ENCODE assay signal across 17 mouse cellular contexts in the genomic region with DNA sequence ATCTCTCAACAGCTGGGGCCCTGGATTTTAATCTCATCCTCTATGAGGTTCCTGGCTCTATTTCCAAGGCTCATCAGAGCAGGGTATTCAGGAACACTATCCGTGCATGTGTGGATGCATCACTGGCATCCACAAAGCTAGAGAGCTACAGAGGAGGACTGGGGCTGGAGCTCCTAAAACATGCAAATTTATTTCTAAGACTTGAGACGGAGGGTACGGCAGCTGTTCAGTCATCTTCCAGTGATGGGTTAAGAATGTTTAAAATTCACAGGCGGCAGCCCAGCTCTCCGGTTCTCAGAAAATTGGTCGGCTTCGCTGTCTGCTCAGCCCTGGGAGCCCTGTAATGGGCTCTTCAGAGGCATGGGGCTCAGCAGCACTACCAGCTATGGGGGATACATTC.
DNase-seq lines count a peak whose midpoint lies in the region; ATAC-seq and TF ChIP-seq lines count a peak whose summit lies in the region.
"Had no signal": no experiment of that assay in that cellular context is flagged by ENCODE, and none has a peak within 500 bp of the region (broad histone marks: within the 10 kb centered on the region; RNA-seq: fewer than 3 reads in every experiment).

No protein-coding gene starts in this region.

- no peak overlapping the region for H3K4me3 ChIP-seq in forebrain, embryonic 12.5 days (replicated peaks)
- H3K4me3 ChIP-seq in forebrain, embryonic 10.5 days, result no peak overlapping the region
- no peak overlapping the region for H3K4me3 ChIP-seq in midbrain, embryonic 11.5 days (ENCODE audit: low read depth, low read length)
- H3K4me3 ChIP-seq in midbrain, embryonic 10.5 days, result no peak overlapping the region
- H3K4me3 ChIP-seq in hindbrain, embryonic 15.5 days, result no peak overlapping the region
- H3K4me3 ChIP-seq in neural tube, embryonic 15.5 days (replicated peaks), result no peak overlapping the region
- H3K4me3 ChIP-seq in liver, postnatal 0 days (ENCODE audit: low read depth, low read length), result no peak overlapping the region
- H3K4me3 ChIP-seq: embryonic facial prominence, embryonic 12.5 days; limb, embryonic 15.5 days; myocyte had no signal

- no peaks in the 10 kb centered on the region for H3K27me3 ChIP-seq in forebrain, embryonic 12.5 days
- H3K27me3 ChIP-seq in forebrain, embryonic 10.5 days (ENCODE audit: poor library complexity, severe bottlenecking), result no peaks in the 10 kb centered on the region
- H3K27me3 ChIP-seq in midbrain, embryonic 11.5 days (ENCODE audit: control insufficient read depth, insufficient read depth, low read length), result no peaks in the 10 kb centered on the region
- no peaks in the 10 kb centered on the region for H3K27me3 ChIP-seq in midbrain, embryonic 10.5 days (ENCODE audit: low read depth, poor library complexity, severe bottlenecking)
- H3K27me3 ChIP-seq in hindbrain, embryonic 15.5 days, result no peaks in the 10 kb centered on the region
- no peaks in the 10 kb centered on the region for H3K27me3 ChIP-seq in neural tube, embryonic 15.5 days (replicated peaks)
- no peaks in the 10 kb centered on the region for H3K27me3 ChIP-seq in liver, postnatal 0 days (ENCODE audit: insufficient read depth, low read length)
- H3K27me3 ChIP-seq: embryonic facial prominence, embryonic 12.5 days; limb, embryonic 15.5 days had no signal

- 73% methylated on average over 7 of the region's 7 CpGs for WGBS in forebrain, embryonic 12.5 days
- 94% methylated on average over 7 of the region's 7 CpGs for WGBS in forebrain, embryonic 10.5 days
- WGBS in midbrain, embryonic 11.5 days, result 71% methylated on average over 7 of the region's 7 CpGs
- WGBS in midbrain, embryonic 10.5 days, result 84% methylated on average over 7 of the region's 7 CpGs
- 40% methylated on average over 7 of the region's 7 CpGs for WGBS in hindbrain, embryonic 15.5 days
- 33% methylated on average over 7 of the region's 7 CpGs for WGBS in neural tube, embryonic 15.5 days
- WGBS in liver, postnatal 0 days (ENCODE audit: insufficient replicate concordance), result 90% methylated on average over 7 of the region's 7 CpGs

- peak overlapping the region; percentile 38 for H3K27ac ChIP-seq in forebrain, embryonic 12.5 days
- H3K27ac ChIP-seq in forebrain, embryonic 10.5 days, result no peak overlapping the region
- 0 out of 2 replicates have a peak overlapping the region, but pooled peaks have one; percentile 11 for H3K27ac ChIP-seq in midbrain, embryonic 11.5 days (ENCODE audit: low read depth, low read length)
- H3K27ac ChIP-seq in midbrain, embryonic 10.5 days (replicated peaks), result no peak overlapping the region
- H3K27ac ChIP-seq in hindbrain, embryonic 15.5 days (replicated peaks), result peak overlapping the region; percentile 57
- H3K27ac ChIP-seq in neural tube, embryonic 15.5 days (replicated peaks), result peak overlapping the region; percentile 48
- no peak overlapping the region for H3K27ac ChIP-seq in liver, postnatal 0 days (ENCODE audit: low read depth)
- H3K27ac ChIP-seq: embryonic facial prominence, embryonic 12.5 days; limb, embryonic 15.5 days had no signal

- no peaks in the 10 kb centered on the region for H3K36me3 ChIP-seq in forebrain, embryonic 12.5 days (replicated peaks)
- H3K36me3 ChIP-seq in forebrain, embryonic 10.5 days (replicated peaks), result no peaks in the 10 kb centered on the region
- no peaks in the 10 kb centered on the region for H3K36me3 ChIP-seq in midbrain, embryonic 11.5 days (ENCODE audit: control insufficient read depth, insufficient read depth, low read length)
- H3K36me3 ChIP-seq in midbrain, embryonic 10.5 days, result no peaks in the 10 kb centered on the region
- no peaks in the 10 kb centered on the region for H3K36me3 ChIP-seq in hindbrain, embryonic 15.5 days
- no peaks in the 10 kb centered on the region for H3K36me3 ChIP-seq in neural tube, embryonic 15.5 days
- H3K36me3 ChIP-seq in liver, postnatal 0 days (replicated peaks; ENCODE audit: insufficient read depth, low read length), result no peaks in the 10 kb centered on the region
- H3K36me3 ChIP-seq: embryonic facial prominence, embryonic 12.5 days; limb, embryonic 15.5 days had no signal

- peaks cover 24% of the 10 kb centered on the region for H3K4me1 ChIP-seq in forebrain, embryonic 12.5 days
- peaks cover 21% of the 10 kb centered on the region for H3K4me1 ChIP-seq in forebrain, embryonic 10.5 days
- peaks cover 2% of the 10 kb centered on the region; the same call in 1 of the 2 replicates for H3K4me1 ChIP-seq in midbrain, embryonic 11.5 days (ENCODE audit: control insufficient read depth, insufficient read depth, low read length)
- H3K4me1 ChIP-seq in midbrain, embryonic 10.5 days, result peaks cover 6% of the 10 kb centered on the region
- H3K4me1 ChIP-seq in hindbrain, embryonic 15.5 days (replicated peaks), result peaks cover 15% of the 10 kb centered on the region
- peaks cover 31% of the 10 kb centered on the region for H3K4me1 ChIP-seq in neural tube, embryonic 15.5 days
- peaks cover 10% of the 10 kb centered on the region for H3K4me1 ChIP-seq in liver, postnatal 0 days (ENCODE audit: insufficient read depth)

- no peak overlapping the region for H3K9ac ChIP-seq in forebrain, embryonic 12.5 days
- no peak overlapping the region for H3K9ac ChIP-seq in midbrain, embryonic 11.5 days (ENCODE audit: low read length)
- H3K9ac ChIP-seq in hindbrain, embryonic 15.5 days, result no peak overlapping the region
- H3K9ac ChIP-seq in neural tube, embryonic 15.5 days (replicated peaks), result no peak overlapping the region
- H3K9ac ChIP-seq in liver, postnatal 0 days (replicated peaks), result no peak overlapping the region
- H3K9ac ChIP-seq: embryonic facial prominence, embryonic 12.5 days; limb, embryonic 15.5 days had no signal

- no peak for ATAC-seq in forebrain, embryonic 12.5 days (ENCODE audit: low FRiP score)
- no peak for ATAC-seq in midbrain, embryonic 11.5 days (ENCODE audit: low FRiP score)
- no peak; the same call in 1 of the 2 replicates for ATAC-seq in hindbrain, embryonic 15.5 days (ENCODE audit: low FRiP score, low read depth)
- ATAC-seq in neural tube, embryonic 15.5 days (ENCODE audit: low FRiP score), result no peak
- no peak for ATAC-seq in liver, postnatal 0 days
- ATAC-seq: intestine, embryonic 16.5 days had no signal

- no peak for TF ChIP-seq EP300 in liver, postnatal 0 days (IDR thresholded peaks at IDR 0.05; ENCODE audit: low read depth)

- H3K4me2 ChIP-seq in forebrain, embryonic 12.5 days, result no peak overlapping the region
- H3K4me2 ChIP-seq in midbrain, embryonic 11.5 days, result no peak overlapping the region
- no peak overlapping the region for H3K4me2 ChIP-seq in hindbrain, embryonic 15.5 days
- H3K4me2 ChIP-seq in neural tube, embryonic 15.5 days, result no peak overlapping the region
- no peak overlapping the region for H3K4me2 ChIP-seq in liver, postnatal 0 days (ENCODE audit: low read depth, low read length)
- H3K4me2 ChIP-seq: embryonic facial prominence, embryonic 12.5 days; limb, embryonic 15.5 days had no signal

- H3K9me3 ChIP-seq in forebrain, embryonic 12.5 days, result no peaks in the 10 kb centered on the region
- no peaks in the 10 kb centered on the region for H3K9me3 ChIP-seq in forebrain, embryonic 10.5 days
- no peaks in the 10 kb centered on the region for H3K9me3 ChIP-seq in midbrain, embryonic 11.5 days (ENCODE audit: control insufficient read depth, low read length)
- H3K9me3 ChIP-seq in midbrain, embryonic 10.5 days (replicated peaks), result no peaks in the 10 kb centered on the region
- no peaks in the 10 kb centered on the region for H3K9me3 ChIP-seq in hindbrain, embryonic 15.5 days
- no peaks in the 10 kb centered on the region for H3K9me3 ChIP-seq in neural tube, embryonic 15.5 days (replicated peaks)
- no peaks in the 10 kb centered on the region for H3K9me3 ChIP-seq in liver, postnatal 0 days (ENCODE audit: low read length)
- H3K9me3 ChIP-seq: embryonic facial prominence, embryonic 12.5 days; limb, embryonic 15.5 days had no signal

- TF ChIP-seq CTCF in liver, postnatal 0 days (IDR thresholded peaks at IDR 0.05; ENCODE audit: low read depth), result no peak

- no peak for DNase-seq in forebrain, embryonic 10.5 days (ENCODE audit: extremely low spot score, low spot score)
- DNase-seq in midbrain, embryonic 11.5 days (ENCODE audit: low spot score, missing footprints), result no peak
- no peak for DNase-seq in midbrain, embryonic 10.5 days (ENCODE audit: low spot score)
- no peak for DNase-seq in liver, postnatal 0 days
- no peak for DNase-seq in adrenal gland, adult 8-10 months
- DNase-seq: adrenal gland, postnatal 10 days; cerebellum, postnatal 10 days; heart, postnatal 14 days; kidney, postnatal 25 days; lung, adult 2 months had no signal

Comparison
In these comparisons a context has a peak if more than half of its experiments do, and no peak if none do; other contexts are left out.
1. H3K27ac ChIP-seq: peak in forebrain, embryonic 12.5 days (single experiment), midbrain, embryonic 11.5 days (single experiment), hindbrain, embryonic 15.5 days (single experiment) and neural tube, embryonic 15.5 days (single experiment); none in forebrain, embryonic 10.5 days (single experiment), midbrain, embryonic 10.5 days (single experiment) and liver, postnatal 0 days (single experiment).